Mouse (Mus musculus): Measurements from ENCODE around the gene AC161166.1. TPM values are rescaled to one million over a fixed set of nuclear protein-coding genes. Genes with fewer than 3 reads are reported as not detected.
"Not testable (repeated sequence)": the region's sequence is repeated elsewhere in the genome, so short reads cannot be mapped to it uniquely, and the experiment has no call there.

AC161166.1 gene
- polyA plus RNA-seq, 1 experiment, result 0.16 TPM

GRCm38 (mm10) chr7:24500929-24501328, 11.3 kb downstream of the AC161166.1 start:
- no peaks in the 10 kb centered on the region for H3K79me3 ChIP-seq (ENCODE audit: low read depth)

GRCm38 (mm10) chr7:24499856-24500577, 12.2 kb downstream of the AC161166.1 start:
- TF ChIP-seq FOSL1 (IDR thresholded peaks at IDR 0.05; ENCODE audit: insufficient read depth, low read length, poor library complexity, severe bottlenecking) (no peak), USF1 (IDR thresholded peaks at IDR 0.05; ENCODE audit: low read depth) (no peak), CTCF (IDR thresholded peaks at IDR 0.05; ENCODE audit: control insufficient read depth, insufficient read depth, insufficient read length) (no peak), CEBPB (IDR thresholded peaks at IDR 0.05; ENCODE audit: low read depth) (no peak), MYOG (IDR thresholded peaks at IDR 0.05; ENCODE audit: control insufficient read depth, extremely low read depth, insufficient read length) (no peak), MAX (IDR thresholded peaks at IDR 0.05) (no peak), MYOD1 (IDR thresholded peaks at IDR 0.05; ENCODE audit: control insufficient read depth, insufficient read length, low read depth) (no peak)
- no peaks in the 10 kb centered on the region for H3K27me3 ChIP-seq (ENCODE audit: control insufficient read depth, insufficient read depth, insufficient read length)
- no peak overlapping the region for H3K4me3 ChIP-seq (ENCODE audit: insufficient read depth, poor library complexity, severe bottlenecking)

More at GRCm38 (mm10) chr7:24500929-24501328, 11.3 kb downstream of the AC161166.1 start:
- H3K4me3 ChIP-seq (ENCODE audit: insufficient read depth, poor library complexity, severe bottlenecking), result no peak overlapping the region
- H3ac ChIP-seq (ENCODE audit: control insufficient read depth, insufficient read length, low read depth), result no peak overlapping the region
- TF ChIP-seq MYOG (IDR thresholded peaks at IDR 0.05; ENCODE audit: control insufficient read depth, extremely low read depth, insufficient read length) (no peak), CEBPB (IDR thresholded peaks at IDR 0.05; ENCODE audit: low read depth) (no peak), USF1 (IDR thresholded peaks at IDR 0.05; ENCODE audit: low read depth) (no peak)
- no peaks in the 10 kb centered on the region for H3K27me3 ChIP-seq (ENCODE audit: control insufficient read depth, insufficient read depth, insufficient read length)
- no peaks in the 10 kb centered on the region for H3K79me2 ChIP-seq (ENCODE audit: control insufficient read depth, insufficient read depth)
- no peaks in the 10 kb centered on the region for H3K36me3 ChIP-seq (ENCODE audit: control insufficient read depth, insufficient read depth)

GRCm38 (mm10) chr7:24488303-24488702, 24.0 kb downstream of the AC161166.1 start:
- Histone ChIP-seq H3ac (ENCODE audit: control insufficient read depth, insufficient read length, low read depth) (no peak overlapping the region), H3K79me2 (ENCODE audit: control insufficient read depth, insufficient read depth) (no peaks in the 10 kb centered on the region), H3K79me3 (ENCODE audit: low read depth) (no peaks in the 10 kb centered on the region), H3K4me3 (ENCODE audit: insufficient read depth, poor library complexity, severe bottlenecking) (no peak overlapping the region), H3K36me3 (ENCODE audit: control insufficient read depth, insufficient read depth) (no peaks in the 10 kb centered on the region), H3K27me3 (ENCODE audit: control insufficient read depth, insufficient read depth, insufficient read length) (no peaks in the 10 kb centered on the region)
- no peak for TF ChIP-seq MYOG (IDR thresholded peaks at IDR 0.05; ENCODE audit: control insufficient read depth, extremely low read depth, insufficient read length)

More at GRCm38 (mm10) chr7:24499856-24500577, 12.2 kb downstream of the AC161166.1 start:
- no peaks in the 10 kb centered on the region for H3K79me3 ChIP-seq (ENCODE audit: low read depth)
- no peak overlapping the region for H3ac ChIP-seq (ENCODE audit: control insufficient read depth, insufficient read length, low read depth)
- no peaks in the 10 kb centered on the region for H3K36me3 ChIP-seq (ENCODE audit: control insufficient read depth, insufficient read depth)
- no peaks in the 10 kb centered on the region for H3K79me2 ChIP-seq (ENCODE audit: control insufficient read depth, insufficient read depth)

GRCm38 (mm10) chr7:24487403-24487802, 24.9 kb downstream of the AC161166.1 start:
- Histone ChIP-seq H3K27me3 (ENCODE audit: control insufficient read depth, insufficient read depth, insufficient read length) (no peaks in the 10 kb centered on the region), H3K4me3 (ENCODE audit: insufficient read depth, poor library complexity, severe bottlenecking) (no peak overlapping the region), H3ac (ENCODE audit: control insufficient read depth, insufficient read length, low read depth) (no peak overlapping the region), H3K79me2 (ENCODE audit: control insufficient read depth, insufficient read depth) (no peaks in the 10 kb centered on the region), H3K36me3 (ENCODE audit: control insufficient read depth, insufficient read depth) (no peaks in the 10 kb centered on the region), H3K79me3 (ENCODE audit: low read depth) (no peaks in the 10 kb centered on the region)
- TF ChIP-seq MYOD1 (IDR thresholded peaks at IDR 0.05; ENCODE audit: control insufficient read depth, insufficient read length, low read depth) (no peak), FOSL1 (IDR thresholded peaks at IDR 0.05; ENCODE audit: insufficient read depth, low read length, poor library complexity, severe bottlenecking) (no peak), CEBPB (IDR thresholded peaks at IDR 0.05; ENCODE audit: low read depth) (no peak), MYOG (IDR thresholded peaks at IDR 0.05; ENCODE audit: control insufficient read depth, extremely low read depth, insufficient read length) (no peak), USF1 (IDR thresholded peaks at IDR 0.05; ENCODE audit: low read depth) (no peak), MAX (IDR thresholded peaks at IDR 0.05) (no peak), CTCF (IDR thresholded peaks at IDR 0.05; ENCODE audit: control insufficient read depth, insufficient read depth, insufficient read length) (no peak)

- Histone ChIP-seq H3K36me3 (ENCODE audit: control insufficient read depth, insufficient read depth) (no peaks in the 10 kb centered on the region), H3ac (ENCODE audit: control insufficient read depth, insufficient read length, low read depth) (no peak overlapping the region), H3K27me3 (ENCODE audit: control insufficient read depth, insufficient read depth, insufficient read length) (no peaks in the 10 kb centered on the region), H3K4me3 (ENCODE audit: insufficient read depth, poor library complexity, severe bottlenecking) (no peak overlapping the region), H3K79me2 (ENCODE audit: control insufficient read depth, insufficient read depth) (no peaks in the 10 kb centered on the region), H3K79me3 (ENCODE audit: low read depth) (no peaks in the 10 kb centered on the region)
- TF ChIP-seq MYOD1 (IDR thresholded peaks at IDR 0.05; ENCODE audit: control insufficient read depth, insufficient read length, low read depth) (no peak), MYOG (IDR thresholded peaks at IDR 0.05; ENCODE audit: control insufficient read depth, extremely low read depth, insufficient read length) (no peak), CEBPB (IDR thresholded peaks at IDR 0.05; ENCODE audit: low read depth) (no peak), MAX (IDR thresholded peaks at IDR 0.05) (no peak), FOSL1 (IDR thresholded peaks at IDR 0.05; ENCODE audit: insufficient read depth, low read length, poor library complexity, severe bottlenecking) (no peak), CTCF (IDR thresholded peaks at IDR 0.05; ENCODE audit: control insufficient read depth, insufficient read depth, insufficient read length) (no peak)
These were observed 25.6 kb downstream of the AC161166.1 start for GRCm38 (mm10) chr7:24486654-24487130.

GRCm38 (mm10) chr7:24485481-24485880, 26.8 kb downstream of the AC161166.1 start:
- Histone ChIP-seq H3K79me3 (ENCODE audit: low read depth) (no peaks in the 10 kb centered on the region), H3K27me3 (ENCODE audit: control insufficient read depth, insufficient read depth, insufficient read length) (no peaks in the 10 kb centered on the region), H3K36me3 (ENCODE audit: control insufficient read depth, insufficient read depth) (no peaks in the 10 kb centered on the region), H3K79me2 (ENCODE audit: control insufficient read depth, insufficient read depth) (no peaks in the 10 kb centered on the region), H3K4me3 (ENCODE audit: insufficient read depth, poor library complexity, severe bottlenecking) (no peak overlapping the region), H3ac (ENCODE audit: control insufficient read depth, insufficient read length, low read depth) (no peak overlapping the region)
- TF ChIP-seq FOSL1 (IDR thresholded peaks at IDR 0.05; ENCODE audit: insufficient read depth, low read length, poor library complexity, severe bottlenecking) (no peak), CTCF (IDR thresholded peaks at IDR 0.05; ENCODE audit: control insufficient read depth, insufficient read depth, insufficient read length) (no peak), MYOG (IDR thresholded peaks at IDR 0.05; ENCODE audit: control insufficient read depth, extremely low read depth, insufficient read length) (no peak), MYOD1 (IDR thresholded peaks at IDR 0.05; ENCODE audit: control insufficient read depth, insufficient read length, low read depth) (no peak), USF1 (IDR thresholded peaks at IDR 0.05; ENCODE audit: low read depth) (no peak), MAX (IDR thresholded peaks at IDR 0.05) (no peak), CEBPB (IDR thresholded peaks at IDR 0.05; ENCODE audit: low read depth) (no peak)

- not testable (repeated sequence) for H3K27me3 ChIP-seq (ENCODE audit: control insufficient read depth, insufficient read depth, insufficient read length); H3K79me3 ChIP-seq (ENCODE audit: low read depth)
These were observed 29.0 kb downstream of the AC161166.1 start for GRCm38 (mm10) chr7:24483291-24483690.

More at GRCm38 (mm10) chr7:24483291-24483690, 29.0 kb downstream of the AC161166.1 start:
- not testable (repeated sequence) for H3ac ChIP-seq (ENCODE audit: control insufficient read depth, insufficient read length, low read depth); H3K79me2 ChIP-seq (ENCODE audit: control insufficient read depth, insufficient read depth); H3K36me3 ChIP-seq (ENCODE audit: control insufficient read depth, insufficient read depth); H3K4me3 ChIP-seq (ENCODE audit: insufficient read depth, poor library complexity, severe bottlenecking)

Measured in C2C12 (cell line).